Mouse (Mus musculus) CD4-positive, CD25-positive, alpha-beta regulatory T cell, adult 4 months (primary cell): ENCODE data around the gene Nudcd3. TPM values are rescaled to one million over a fixed set of nuclear protein-coding genes. Genes with fewer than 3 reads are reported as not detected.
"Not testable (repeated sequence)": the region's sequence is repeated elsewhere in the genome, so short reads cannot be mapped to it uniquely, and the experiment has no call there.

Experiments
- ATAC-seq: one replicate; pipeline ENCODE4 v1.8.0; 2017
- polyA plus RNA-seq, 2 experiments: library from polyadenylated mRNA; unstranded; fragments of 100-300 nt; shearing (Covaris generic); gene quantifications; one replicate each; pipeline ENCODE4 v1.2.1; 2017

Gene Nudcd3
- polyA plus RNA-seq, 2 experiments from 2014 or later: 32.3 to 52.0 TPM

- no peak for ATAC-seq
Measured at GRCm38 (mm10) chr11:6120596-6120995, 79.6 kb downstream of the Nudcd3 start.

- no peak for ATAC-seq
Measured at GRCm38 (mm10) chr11:6120001-6120400, 80.2 kb downstream of the Nudcd3 start.

GRCm38 (mm10) chr11:6119312-6119711, 80.9 kb downstream of the Nudcd3 start:
- ATAC-seq: no peak

GRCm38 (mm10) chr11:6117956-6118355, 82.3 kb downstream of the Nudcd3 start:
- no peak for ATAC-seq

- no peak for ATAC-seq
Measured at GRCm38 (mm10) chr11:6111734-6112484, 88.3 kb downstream of the Nudcd3 start.

- ATAC-seq: no peak
Measured at GRCm38 (mm10) chr11:6109990-6110389, 90.2 kb downstream of the Nudcd3 start.

- no peak for ATAC-seq
Measured at GRCm38 (mm10) chr11:6108296-6108695, 91.9 kb downstream of the Nudcd3 start.

GRCm38 (mm10) chr11:6107722-6108121, 92.5 kb downstream of the Nudcd3 start:
- ATAC-seq: no peak

- no peak for ATAC-seq
Measured at GRCm38 (mm10) chr11:6104734-6105133, 95.5 kb downstream of the Nudcd3 start.

- ATAC-seq: not testable (repeated sequence)
Measured at GRCm38 (mm10) chr11:6096637-6097036, 103.6 kb downstream of the Nudcd3 start.

GRCm38 (mm10) chr11:6086991-6087390, 113.2 kb downstream of the Nudcd3 start:
- ATAC-seq: no peak

GRCm38 (mm10) chr11:6078737-6079136, 121.5 kb downstream of the Nudcd3 start:
- ATAC-seq: no peak

GRCm38 (mm10) chr11:6075618-6076066, 124.6 kb downstream of the Nudcd3 start:
- ATAC-seq: no peak

- ATAC-seq: no peak
Measured at GRCm38 (mm10) chr11:6068181-6068957, 131.8 kb downstream of the Nudcd3 start.

GRCm38 (mm10) chr11:6067160-6067559, 133.1 kb downstream of the Nudcd3 start:
- no peak for ATAC-seq

- ATAC-seq: no peak
Measured at GRCm38 (mm10) chr11:6066176-6066575, 134.0 kb downstream of the Nudcd3 start, which contains the start of gene Camk2b. Gene Camk2b, minus strand, starts transcription at chr11:6066362.

- no peak for ATAC-seq
Measured at GRCm38 (mm10) chr11:6065551-6066121, 134.6 kb downstream of the Nudcd3 start.

GRCm38 (mm10) chr11:6065046-6065521, 135.1 kb downstream of the Nudcd3 start:
- ATAC-seq: no peak

GRCm38 (mm10) chr11:6064215-6065045, 135.8 kb downstream of the Nudcd3 start:
- ATAC-seq: no peak

- ATAC-seq: no peak
Measured at GRCm38 (mm10) chr11:6063501-6064214, 136.6 kb downstream of the Nudcd3 start.

GRCm38 (mm10) chr11:6063065-6063464, 137.2 kb downstream of the Nudcd3 start:
- no peak for ATAC-seq

GRCm38 (mm10) chr11:6062329-6062728, 137.9 kb downstream of the Nudcd3 start:
- ATAC-seq: no peak
